Mouse (Mus musculus) 3134 (cell line): Measurements from ENCODE around the gene Hist3h2a.
A peak's percentile ranks its signal among the peaks of the same experiment; 100 is the strongest.
"Not testable (repeated sequence)": the region's sequence is repeated elsewhere in the genome, so short reads cannot be mapped to it uniquely, and the experiment has no call there.

ENCODE experiments used
- DNase-seq: peaks from one replicate; pipeline ENCODE4 v3.0.0-alpha.2; 2011; ENCODE audit warnings: low spot score; ENCODE audit not compliant: insufficient read length; ENCODE audit errors: extremely low read depth

The Hist3h2a gene

DNA sequence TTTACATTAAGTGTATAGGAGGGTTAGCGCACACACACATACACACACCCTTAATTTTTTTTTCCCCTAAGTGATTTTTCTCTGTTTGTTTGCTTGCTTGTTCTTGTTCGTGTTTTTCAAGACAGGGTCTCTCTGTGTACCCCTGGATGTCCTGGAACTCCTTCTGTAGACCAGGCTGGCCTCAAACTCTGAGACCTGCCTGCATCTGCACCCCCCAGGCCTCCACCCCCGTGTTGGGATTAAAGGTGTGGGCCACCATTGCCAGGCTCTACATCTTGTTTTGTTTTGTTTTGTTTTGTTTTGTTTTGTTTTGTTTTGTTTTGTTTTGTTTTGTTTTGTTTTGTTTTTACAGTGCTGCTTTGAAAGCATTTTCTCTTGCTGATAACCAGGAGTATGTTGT lies 7.2 kb upstream of the Hist3h2a start:
- DNase-seq = no peak

DNA sequence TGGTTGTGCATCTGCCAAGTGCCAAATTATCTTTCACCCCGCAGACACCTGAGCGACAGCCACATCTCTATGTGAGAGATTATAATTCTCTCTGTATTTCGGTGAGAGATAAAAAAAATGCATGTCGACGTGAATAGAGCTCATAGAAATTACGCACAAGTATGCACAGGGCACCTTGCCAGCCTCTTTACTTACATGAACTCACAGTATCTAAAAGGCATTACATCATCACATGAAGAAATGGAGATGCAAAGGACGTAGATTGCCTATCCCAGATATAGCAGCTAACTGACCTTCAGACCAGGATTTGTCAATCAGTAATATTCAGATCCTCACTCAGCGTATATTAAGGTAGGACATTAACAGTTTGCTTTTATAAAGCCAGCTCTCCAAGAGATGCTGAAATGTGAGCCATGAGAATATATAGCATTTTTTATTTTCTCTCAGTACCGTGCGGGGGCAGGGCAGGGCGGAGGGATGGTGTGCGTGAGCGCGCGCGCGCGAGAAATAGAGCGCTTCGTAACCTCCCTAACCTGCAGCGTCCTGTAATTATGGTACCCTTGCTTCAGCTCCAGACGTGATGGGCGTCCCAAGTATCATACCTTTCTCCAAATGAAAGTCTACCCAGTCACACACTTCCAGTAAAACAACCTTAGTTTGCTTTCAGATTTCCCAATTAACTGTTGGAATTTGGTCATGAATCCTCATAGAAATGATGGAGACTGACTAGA lies 6.5 kb upstream of the Hist3h2a start:
- no peak for DNase-seq

DNA sequence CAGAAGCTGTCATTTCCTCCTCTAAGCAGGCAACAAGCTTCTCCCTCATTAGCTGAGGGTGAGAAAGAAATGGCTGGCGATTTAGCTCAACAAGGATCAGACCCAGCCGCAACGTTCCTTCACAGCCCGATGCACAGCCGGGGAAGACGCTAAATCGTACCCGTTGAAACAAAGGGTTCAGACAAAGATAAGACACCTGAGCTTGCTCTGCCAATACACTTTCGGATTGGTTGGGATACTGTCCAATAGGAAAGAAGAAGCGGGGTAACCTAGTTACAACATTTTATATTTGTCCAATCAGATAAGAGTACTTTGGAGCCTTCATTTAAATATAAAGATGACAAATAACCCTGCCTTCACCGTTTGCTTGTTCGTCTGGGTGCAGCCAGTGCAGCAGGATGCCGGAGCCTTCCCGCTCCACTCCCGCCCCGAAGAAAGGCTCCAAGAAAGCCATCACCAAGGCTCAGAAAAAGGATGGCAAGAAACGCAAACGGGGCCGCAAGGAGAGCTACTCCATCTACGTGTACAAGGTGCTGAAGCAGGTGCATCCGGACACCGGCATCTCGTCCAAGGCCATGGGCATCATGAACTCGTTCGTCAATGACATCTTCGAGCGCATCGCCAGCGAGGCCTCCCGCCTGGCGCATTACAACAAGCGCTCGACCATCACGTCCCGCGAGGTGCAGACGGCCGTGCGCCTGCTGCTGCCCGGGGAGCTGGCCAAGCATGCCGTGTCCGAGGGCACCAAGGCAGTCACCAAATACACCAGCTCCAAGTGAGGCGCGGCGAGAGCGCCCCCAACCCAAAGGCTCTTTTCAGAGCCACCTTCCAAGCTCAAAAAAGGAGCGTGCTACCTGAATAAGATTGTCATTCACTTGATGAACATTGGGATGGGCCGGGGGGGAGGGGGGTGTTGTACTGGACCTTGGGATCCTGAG lies 5.7 kb upstream of the Hist3h2a start, which contains the start of gene Hist3h2ba:
TSS of gene Hist3h2ba (plus strand) at position 379 of the 938 bp plus-strand sequence.
- no peak for DNase-seq

DNA sequence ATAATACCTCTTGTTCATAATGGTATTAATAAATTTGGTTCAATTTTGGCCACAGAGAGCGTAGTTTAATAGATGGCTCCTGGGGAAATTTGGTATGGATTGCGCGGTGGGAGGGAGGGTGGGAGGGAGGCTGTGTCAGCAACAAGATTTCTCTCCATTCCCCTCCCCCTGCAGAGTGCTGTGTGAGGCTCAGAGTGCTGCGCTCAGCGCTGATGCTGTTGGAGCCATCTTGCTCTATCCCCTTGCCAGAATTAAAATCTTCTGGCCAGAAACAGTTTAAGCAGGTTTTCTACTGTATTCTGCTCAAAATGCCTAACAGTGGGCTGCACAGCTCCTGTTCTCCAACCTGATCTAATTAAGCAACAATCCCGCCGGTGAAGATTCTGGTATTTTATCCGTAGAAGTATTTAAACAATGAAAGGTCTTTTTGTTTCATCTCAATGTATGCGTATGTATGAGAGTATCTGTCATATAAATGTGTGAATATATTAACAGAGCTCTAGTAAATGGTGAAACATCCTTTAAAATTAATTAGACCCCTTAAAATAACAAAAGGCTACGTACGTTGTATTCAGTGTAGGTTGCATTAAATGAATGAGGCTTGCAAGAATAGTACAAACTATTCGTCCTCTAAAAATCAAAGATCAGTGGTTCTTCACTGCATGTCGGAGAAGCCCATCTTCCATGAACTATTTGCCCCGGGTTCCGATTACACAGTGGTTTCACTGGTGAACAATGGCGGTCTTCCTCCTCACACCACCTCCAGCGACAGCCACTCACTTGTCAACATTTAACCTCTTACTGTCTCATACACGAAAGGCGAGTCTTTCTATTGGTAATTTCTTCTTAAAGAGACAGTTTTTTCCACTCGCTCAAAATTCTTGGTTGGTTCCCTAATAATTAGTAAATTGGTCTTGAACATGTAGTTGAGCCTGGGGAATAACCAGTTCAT lies 4.7 kb upstream of the Hist3h2a start:
- DNase-seq = no peak

DNA sequence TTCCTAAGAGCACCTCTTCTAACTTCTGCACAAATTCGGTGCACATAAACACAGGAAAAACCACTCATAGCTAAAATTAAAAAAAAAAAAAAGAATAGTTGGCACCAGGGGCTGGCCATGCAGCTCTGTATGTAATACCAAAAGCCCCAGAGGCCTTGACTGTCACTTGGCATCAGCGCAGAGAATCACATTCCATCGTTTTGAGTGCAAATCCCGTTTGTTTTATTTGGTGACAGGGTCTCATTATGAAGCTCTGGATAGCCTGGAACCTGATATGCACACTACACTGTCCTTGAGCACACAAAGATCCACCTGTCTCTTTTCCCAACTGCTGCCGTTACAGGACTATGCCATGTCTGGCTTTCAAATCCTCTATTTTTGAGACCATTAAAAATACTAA lies 3.3 kb upstream of the Hist3h2a start:
- DNase-seq = no peak

DNA sequence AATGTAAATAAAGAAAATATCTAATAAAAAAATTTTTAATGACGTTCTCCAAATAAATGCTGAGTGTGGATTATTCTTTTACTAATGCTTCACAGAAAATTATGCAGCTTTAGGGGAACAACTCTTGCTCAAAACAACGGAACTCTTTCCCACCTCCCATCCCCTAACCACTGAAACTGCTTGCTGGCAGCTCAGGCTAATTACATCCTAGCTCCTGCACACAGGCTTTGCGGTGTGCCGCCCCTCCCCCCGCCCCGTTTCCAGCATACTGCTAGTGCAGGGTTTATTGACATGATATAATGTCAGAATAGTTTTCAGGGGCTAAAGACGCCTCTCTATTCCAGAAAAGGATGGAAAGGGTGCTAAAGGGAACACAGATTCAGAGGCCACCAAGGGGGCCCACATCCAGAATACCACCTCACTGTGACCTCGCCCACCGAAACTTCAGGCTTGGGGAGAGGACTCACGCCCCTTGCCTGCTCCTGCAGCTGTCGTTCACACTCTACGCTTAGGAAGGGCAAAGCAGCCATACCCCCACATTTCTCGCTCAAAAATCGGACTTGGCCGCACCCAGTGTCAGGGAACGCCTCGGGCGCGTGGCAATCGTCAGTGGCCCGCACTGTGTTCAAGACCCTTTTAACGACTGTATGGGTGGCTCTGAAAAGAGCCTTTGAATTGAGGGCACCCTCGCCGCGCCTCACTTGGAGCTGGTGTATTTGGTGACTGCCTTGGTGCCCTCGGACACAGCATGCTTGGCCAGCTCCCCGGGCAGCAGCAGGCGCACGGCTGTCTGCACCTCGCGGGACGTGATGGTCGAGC lies 925 bp upstream of the Hist3h2a start:
- DNase-seq = peak; percentile 73

DNA sequence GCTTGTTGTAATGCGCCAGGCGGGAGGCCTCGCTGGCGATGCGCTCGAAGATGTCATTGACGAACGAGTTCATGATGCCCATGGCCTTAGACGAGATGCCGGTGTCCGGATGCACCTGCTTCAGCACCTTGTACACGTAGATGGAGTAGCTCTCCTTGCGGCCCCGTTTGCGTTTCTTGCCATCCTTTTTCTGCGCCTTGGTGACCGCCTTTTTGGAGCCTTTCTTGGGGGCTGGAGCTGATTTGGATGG lies 390 bp upstream of the Hist3h2a start:
- DNase-seq = not testable (repeated sequence)

DNA sequence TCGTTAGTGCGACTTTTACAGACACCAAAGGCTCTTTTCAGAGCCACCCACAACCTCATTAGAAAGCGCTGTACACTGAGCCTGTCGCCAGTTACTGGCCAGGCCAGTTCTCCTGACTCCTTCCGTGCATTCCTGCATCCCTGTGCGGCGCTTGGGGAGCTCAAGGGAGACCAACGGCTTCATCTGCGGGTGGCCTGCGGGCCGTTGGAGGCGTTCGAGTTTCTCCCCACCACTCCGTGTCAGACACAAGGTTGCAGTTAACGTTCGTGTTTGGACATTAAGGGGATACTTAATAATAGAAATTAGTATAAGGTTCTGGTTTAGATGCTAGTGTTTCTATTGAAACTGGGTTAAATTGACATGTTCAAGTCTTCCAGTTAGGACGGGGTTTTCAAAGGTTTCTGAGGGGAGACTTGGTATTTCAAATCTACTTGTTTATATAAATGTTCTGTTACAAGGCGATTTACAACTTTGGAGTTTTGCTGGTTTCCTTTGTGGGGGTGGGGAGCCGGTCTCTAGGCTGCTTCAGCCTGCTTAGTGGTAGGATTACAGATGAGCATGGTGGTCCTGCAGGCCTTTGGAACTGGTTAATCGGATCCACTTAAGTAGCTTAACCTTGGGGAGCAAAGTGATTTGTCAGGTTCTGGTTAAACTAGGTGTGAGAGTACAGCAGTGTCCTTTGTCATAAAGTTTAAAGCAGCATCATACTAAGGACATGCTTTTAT lies 820 bp downstream of the Hist3h2a start:
- DNase-seq = peak; percentile 39

DNA sequence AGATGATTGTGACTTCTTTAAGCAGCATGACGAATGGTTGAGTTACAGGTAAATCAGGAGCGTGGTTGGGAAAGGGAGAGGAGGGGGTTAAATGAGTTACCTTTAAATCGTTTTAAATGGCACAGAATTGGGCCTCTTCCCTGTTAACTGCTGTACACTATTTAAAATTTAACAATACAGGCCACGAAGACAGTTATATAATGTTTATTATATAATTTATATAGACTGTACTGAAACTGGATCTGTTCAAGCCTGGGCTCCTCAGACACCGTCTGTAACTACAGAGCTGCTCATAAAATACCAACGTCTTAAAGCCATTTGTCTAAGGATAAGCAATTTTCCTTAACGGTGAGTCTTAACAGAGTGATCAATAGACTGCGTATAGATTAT lies 1.4 kb downstream of the Hist3h2a start:
- no peak for DNase-seq

DNA sequence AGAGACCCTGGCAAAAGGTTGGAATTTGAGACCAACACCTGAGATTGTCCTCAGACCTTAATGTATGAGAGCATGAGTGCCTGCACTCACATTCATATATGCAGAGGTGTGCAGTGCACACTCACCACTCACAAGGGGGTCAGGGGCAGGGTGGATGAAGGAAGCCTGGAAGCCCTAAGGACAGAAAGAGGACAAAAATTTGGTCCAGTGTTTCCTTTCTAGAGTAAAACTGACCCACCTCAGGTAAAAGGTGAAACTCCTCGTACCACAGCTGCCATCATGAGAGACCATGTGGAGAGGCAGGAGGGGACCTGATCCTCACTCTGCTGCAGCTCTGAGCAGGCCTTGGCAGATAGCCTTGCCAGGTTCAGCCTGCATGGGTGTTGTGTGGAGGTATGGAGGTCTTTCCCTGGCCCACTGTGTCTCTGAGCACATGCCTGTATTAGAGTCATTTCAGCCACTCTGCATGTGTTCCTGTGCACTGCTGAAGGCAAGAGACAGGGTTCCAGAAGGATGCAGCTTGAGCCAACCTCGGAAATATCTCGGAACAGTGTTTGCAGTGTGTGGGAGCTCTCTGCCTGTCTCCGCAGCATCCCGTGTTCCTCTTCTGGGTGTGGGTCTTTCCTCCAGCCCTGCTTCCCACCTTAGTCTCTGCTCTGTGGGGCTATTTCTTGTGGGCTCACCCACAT lies 2.9 kb downstream of the Hist3h2a start:
- DNase-seq = no peak

DNA sequence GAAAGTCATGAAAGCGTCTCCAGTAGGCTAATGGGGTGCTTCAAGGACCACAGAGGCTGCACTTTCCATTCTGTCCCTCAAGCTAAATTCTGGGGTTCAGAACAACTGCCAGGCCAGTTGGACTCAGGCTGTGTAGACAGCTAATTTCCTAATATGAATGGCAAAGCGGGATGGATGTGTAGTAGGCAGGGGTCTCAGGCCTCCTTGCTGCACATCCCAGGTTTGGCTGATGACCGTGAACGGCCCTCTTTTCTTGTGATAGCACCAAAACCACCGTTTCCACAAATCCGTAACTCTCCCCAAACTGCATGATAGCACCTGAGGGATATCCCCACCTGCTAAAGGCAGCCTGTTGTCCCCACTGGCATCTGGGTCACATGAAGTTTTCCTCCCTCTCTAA lies 4.1 kb downstream of the Hist3h2a start:
- no peak for DNase-seq

DNA sequence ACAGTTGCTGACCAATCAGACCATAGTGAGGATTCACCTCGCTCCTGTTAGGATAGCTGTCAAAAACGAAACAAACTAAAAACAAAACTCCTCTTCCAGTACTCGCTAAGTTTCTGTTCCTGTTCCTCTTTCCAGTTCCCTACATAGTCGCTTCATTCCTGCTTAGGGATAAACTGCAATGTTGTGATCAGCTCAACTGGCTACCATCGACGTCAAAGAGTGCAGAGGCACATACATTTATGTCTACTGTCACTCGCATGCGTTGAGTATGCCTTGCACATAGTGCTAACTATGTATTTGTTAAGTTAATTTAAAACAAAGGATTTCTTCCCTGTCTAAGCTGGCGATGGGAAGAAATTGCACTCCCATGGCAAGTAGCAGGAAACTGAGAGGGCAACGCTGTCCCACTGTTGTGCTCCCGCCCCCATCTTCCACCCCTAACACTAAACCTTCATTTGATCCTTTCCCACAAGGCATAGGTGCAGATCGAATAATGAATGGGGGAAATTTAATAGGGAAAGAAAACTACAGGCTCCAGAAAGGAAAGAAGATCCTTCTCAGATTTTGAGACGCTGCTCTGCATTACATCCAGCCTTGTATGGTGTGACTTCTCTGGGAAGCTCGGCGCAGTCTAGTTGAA lies 4.8 kb downstream of the Hist3h2a start:
- DNase-seq = no peak

DNA sequence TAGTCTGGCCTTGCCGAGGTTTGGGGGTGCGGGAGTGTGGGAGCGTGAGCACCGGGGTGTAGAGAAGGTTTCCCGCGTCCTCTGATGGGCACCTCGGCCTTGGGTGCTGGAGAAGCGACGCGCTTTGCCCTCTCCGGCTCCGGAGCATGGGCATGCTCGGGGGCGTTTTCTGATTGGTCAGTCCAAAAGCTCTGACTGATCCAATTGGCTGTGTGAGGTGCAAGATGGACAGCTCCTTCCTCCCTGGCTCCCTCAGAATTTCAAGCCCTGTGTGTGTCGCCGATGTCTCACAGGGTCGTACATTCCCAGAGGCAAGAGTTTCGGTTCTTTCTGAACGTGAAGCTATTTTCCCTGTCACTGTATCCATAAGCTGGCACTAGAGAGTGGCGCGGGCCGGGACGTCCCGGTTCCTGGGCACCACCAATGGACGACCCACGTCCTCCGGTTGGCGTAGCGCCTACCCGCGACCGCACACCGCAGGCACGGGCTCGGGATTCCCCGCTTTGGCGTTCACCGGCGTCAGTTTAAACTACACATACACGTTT lies 5.5 kb downstream of the Hist3h2a start:
- peak; percentile 92 for DNase-seq

DNA sequence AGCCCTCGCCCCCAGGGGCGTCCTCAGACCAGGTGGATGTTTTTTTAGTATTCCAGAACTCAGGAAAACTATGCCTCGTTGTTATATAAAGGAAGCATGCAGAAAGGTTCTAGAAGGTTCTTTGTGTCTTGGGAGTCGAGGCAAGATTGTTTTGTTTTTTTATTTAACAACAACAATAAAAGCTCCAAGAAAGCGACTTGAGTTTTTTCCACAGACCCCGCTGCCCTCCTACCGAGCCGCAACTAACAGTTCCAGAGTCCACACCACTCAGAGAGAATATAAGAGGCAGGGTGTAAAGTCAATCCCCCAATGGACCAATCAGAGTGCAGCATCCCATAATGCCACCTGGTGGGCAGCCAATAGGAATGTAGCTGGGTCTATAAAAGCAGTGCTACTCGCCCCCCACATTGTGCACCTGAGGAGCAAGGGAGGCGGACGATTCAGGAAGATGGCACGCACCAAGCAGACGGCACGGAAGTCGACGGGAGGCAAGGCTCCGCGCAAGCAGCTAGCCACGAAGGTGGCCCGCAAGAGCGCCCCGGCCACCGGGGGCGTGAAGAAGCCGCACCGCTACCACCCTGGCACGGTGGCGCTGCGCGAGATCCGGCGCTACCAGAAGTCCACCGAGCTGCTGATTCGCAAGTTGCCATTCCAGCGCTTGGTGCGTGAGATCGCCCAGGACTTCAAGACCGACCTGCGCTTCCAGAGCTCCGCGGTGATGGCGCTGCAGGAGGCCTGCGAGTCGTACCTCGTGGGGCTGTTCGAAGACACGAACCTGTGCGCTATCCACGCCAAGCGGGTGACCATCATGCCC lies 7.1 kb downstream of the Hist3h2a start:
- DNase-seq = no peak

DNA sequence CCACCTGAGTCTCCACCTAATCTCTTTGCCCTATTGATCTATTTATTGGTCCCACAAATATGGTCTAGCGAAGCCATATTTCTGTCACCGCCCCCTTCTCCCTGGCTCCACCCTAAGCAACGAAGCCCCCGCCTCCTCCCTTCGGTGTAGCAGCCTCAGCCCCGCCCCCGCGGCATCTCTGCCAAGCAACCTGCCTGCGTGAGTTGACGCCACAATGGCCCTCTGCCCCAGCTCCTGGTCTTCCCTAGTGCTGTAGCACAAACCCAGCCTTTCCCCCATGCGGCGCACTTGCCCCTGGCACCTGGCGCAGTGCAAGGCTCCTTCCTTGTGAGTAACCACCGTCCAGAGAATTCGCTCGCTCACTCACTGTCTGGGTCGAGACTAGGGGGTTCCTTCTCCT lies 9.1 kb downstream of the Hist3h2a start:
- DNase-seq = no peak

DNA sequence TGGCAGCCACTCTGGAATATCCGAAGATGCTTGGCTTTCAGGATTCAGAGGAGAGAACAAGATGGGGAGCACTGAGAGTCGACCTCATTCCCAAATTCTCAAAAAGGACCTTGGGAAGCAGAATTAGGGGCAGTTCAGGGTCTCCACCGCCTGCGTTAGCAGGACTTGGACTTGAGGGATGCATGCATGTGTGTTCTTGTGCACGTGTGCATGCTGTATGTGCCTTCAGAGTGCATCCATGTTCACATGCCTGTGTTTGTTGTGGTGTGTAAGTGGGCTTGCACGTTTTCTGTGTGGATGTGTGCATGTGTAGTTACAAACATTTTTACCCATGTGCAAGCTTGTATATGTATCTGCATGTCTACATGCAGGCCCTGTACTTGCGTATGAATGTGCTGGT lies 9.7 kb downstream of the Hist3h2a start:
- DNase-seq = no peak

DNA sequence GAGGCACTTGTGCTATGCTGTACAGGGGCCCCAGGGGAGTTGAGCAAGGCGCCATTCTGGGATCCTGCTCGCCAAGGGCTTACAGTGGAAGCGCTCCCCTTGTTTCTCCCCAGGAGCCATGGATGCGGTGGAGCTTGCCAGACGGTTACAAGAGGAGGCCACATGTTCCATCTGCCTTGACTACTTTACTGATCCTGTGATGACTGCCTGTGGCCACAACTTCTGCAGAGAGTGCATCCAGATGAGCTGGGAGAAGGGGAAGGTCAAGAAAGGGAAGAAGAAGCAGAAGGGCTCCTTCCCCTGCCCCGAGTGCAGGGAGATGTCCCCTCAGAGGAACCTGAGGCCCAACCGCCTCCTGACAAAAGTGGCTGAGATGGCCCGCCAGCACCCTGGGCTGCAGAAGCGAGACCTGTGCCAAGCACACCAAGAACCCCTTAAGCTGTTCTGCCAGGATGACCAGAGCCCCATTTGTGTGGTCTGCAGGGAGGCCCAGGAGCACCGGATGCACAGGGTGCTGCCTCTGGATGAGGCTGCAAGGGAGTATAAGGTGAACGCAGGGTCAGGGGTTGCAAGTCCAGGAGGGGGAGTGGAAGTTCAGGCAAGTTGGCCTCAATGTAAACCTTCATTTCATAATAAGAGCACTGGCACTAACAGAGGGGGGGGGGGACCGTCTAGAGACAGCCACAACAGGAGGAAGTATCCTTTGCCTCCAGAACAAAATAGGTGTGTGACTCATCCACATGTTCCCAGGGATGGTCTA lies 10.7 kb downstream of the Hist3h2a start:
- no peak for DNase-seq
